Comparison of ENCODE assay signal across 19 mouse cellular contexts in the genomic region with DNA sequence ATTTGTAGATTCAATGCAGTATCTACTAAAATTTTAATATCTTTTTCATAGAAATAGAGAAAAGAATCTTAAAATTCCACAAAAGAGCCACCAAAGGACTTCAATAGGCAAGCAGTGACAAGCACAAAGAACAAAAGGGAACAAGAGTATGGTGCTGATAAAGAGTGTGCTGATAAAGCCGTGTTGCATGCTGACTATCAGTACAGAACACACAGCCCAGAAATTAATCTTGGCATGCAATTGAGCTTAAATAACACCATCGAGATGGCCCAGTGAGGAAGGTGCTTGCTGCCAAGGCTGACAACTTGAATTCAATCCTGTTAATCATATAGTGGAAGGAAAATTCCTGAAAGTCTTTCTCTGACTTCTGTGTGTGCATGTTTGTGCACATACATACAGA. TPM values are rescaled to one million over a fixed set of nuclear protein-coding genes. Genes with fewer than 3 reads are reported as not detected.
DNase-seq lines count a peak whose midpoint lies in the region; ATAC-seq and TF ChIP-seq lines count a peak whose summit lies in the region.
"Had no signal": no experiment of that assay in that cellular context is flagged by ENCODE, and none has a peak within 500 bp of the region (broad histone marks: within the 10 kb centered on the region; RNA-seq: fewer than 3 reads in every experiment).

No protein-coding gene starts in this region.

- H3K9me3 ChIP-seq in megakaryocyte, embryonic 14.5 days = no peaks in the 10 kb centered on the region
- H3K9me3 ChIP-seq: embryonic facial prominence, embryonic 12.5 days; kidney, embryonic 15.5 days; limb, embryonic 13.5 days; midbrain, embryonic 12.5 days had no signal

- no peaks in the 10 kb centered on the region for H3K79me2 ChIP-seq in heart, adult 2 months (replicated peaks; ENCODE audit: control insufficient read depth, insufficient read depth, low read length)
- H3K79me2 ChIP-seq in liver, adult 2 months (ENCODE audit: control insufficient read depth, insufficient read depth, low read length) = no peaks in the 10 kb centered on the region

- 16% methylated on average over 2 of the region's 2 CpGs for WGBS in heart, adult 2 months
- WGBS in liver, adult 2 months = 26% methylated on average over 2 of the region's 2 CpGs

- H3K4me3 ChIP-seq in heart, adult 2 months = no peak overlapping the region
- H3K4me3 ChIP-seq in megakaryocyte, embryonic 14.5 days (replicated peaks) = peak overlapping the region; percentile 67
- no peak overlapping the region for H3K4me3 ChIP-seq in liver, adult 2 months (ENCODE audit: insufficient read depth, low read depth, low read length)
- H3K4me3 ChIP-seq: embryonic facial prominence, embryonic 12.5 days; kidney, embryonic 15.5 days; layer of hippocampus, adult 2 months; left cerebral cortex, adult 2 months; limb, embryonic 13.5 days; midbrain, embryonic 12.5 days had no signal

- intact Hi-C loops in heart, adult 2 months (cut with DNase I) = no loop called here

- H3K27ac ChIP-seq in heart, adult 2 months = no peak overlapping the region
- H3K27ac ChIP-seq in liver, adult 2 months (replicated peaks; ENCODE audit: insufficient read depth, low read depth, low read length) = no peak overlapping the region
- H3K27ac ChIP-seq: embryonic facial prominence, embryonic 12.5 days; kidney, embryonic 15.5 days; layer of hippocampus, adult 2 months; left cerebral cortex, adult 2 months; limb, embryonic 13.5 days; midbrain, embryonic 12.5 days had no signal

- no peaks in the 10 kb centered on the region for H3K27me3 ChIP-seq in heart, adult 2 months (ENCODE audit: control insufficient read depth, insufficient read depth, low read length)
- no peaks in the 10 kb centered on the region for H3K27me3 ChIP-seq in megakaryocyte, embryonic 14.5 days (replicated peaks)
- no peaks in the 10 kb centered on the region for H3K27me3 ChIP-seq in liver, adult 2 months (ENCODE audit: control insufficient read depth, insufficient read depth, low read length)
- H3K27me3 ChIP-seq: embryonic facial prominence, embryonic 12.5 days; kidney, embryonic 15.5 days; limb, embryonic 13.5 days; midbrain, embryonic 12.5 days had no signal

- TF ChIP-seq EP300 in heart, adult 2 months (IDR thresholded peaks at IDR 0.05; ENCODE audit: insufficient read depth, low read depth, low read length) = no peak

- H3K4me1 ChIP-seq in heart, adult 2 months (ENCODE audit: control insufficient read depth, insufficient read depth, low read length) = no peaks in the 10 kb centered on the region
- peaks cover 44% of the 10 kb centered on the region for H3K4me1 ChIP-seq in megakaryocyte, embryonic 14.5 days
- H3K4me1 ChIP-seq in liver, adult 2 months (ENCODE audit: control insufficient read depth, insufficient read depth, low read length) = peaks cover 7% of the 10 kb centered on the region; the same call in 1 of the 2 replicates
- H3K4me1 ChIP-seq: embryonic facial prominence, embryonic 12.5 days; kidney, embryonic 15.5 days; limb, embryonic 13.5 days; midbrain, embryonic 12.5 days had no signal

- no peaks in the 10 kb centered on the region for H3K36me3 ChIP-seq in heart, adult 2 months (ENCODE audit: control insufficient read depth, insufficient read depth, low read length)
- peaks cover 51% of the 10 kb centered on the region for H3K36me3 ChIP-seq in megakaryocyte, embryonic 14.5 days (replicated peaks; ENCODE audit: low read length)
- H3K36me3 ChIP-seq in liver, adult 2 months (ENCODE audit: control insufficient read depth, insufficient read depth, low read length) = peaks cover 29% of the 10 kb centered on the region
- H3K36me3 ChIP-seq: embryonic facial prominence, embryonic 12.5 days had no signal

- no peak for ATAC-seq in megakaryocyte, adult 5-6 weeks (ENCODE audit: poor library complexity, severe bottlenecking)
- ATAC-seq in megakaryocyte-erythroid progenitor cell, adult 5-6 weeks (replicated peaks; ENCODE audit: low FRiP score, low TSS enrichment, poor library complexity, severe bottlenecking) = peak; percentile 96
- ATAC-seq: inflammation-experienced regulatory T-cells, adult 6 months had no signal

- no peak for TF ChIP-seq POLR2A in heart, adult 2 months (IDR thresholded peaks at IDR 0.05; ENCODE audit: insufficient read depth, low read depth, low read length)
- no peak for TF ChIP-seq POLR2A in liver, adult 2 months (IDR thresholded peaks at IDR 0.05; ENCODE audit: extremely low read depth, insufficient read depth, low read length)

- TF ChIP-seq CTCF in heart, adult 2 months (IDR thresholded peaks at IDR 0.05) = no peak
- no peak for TF ChIP-seq CTCF in liver, adult 2 months (IDR thresholded peaks at IDR 0.05; ENCODE audit: low read depth, low read length)

- H3K9ac ChIP-seq in heart, adult 2 months (ENCODE audit: low read depth, low read length) = no peak overlapping the region
- H3K9ac ChIP-seq in liver, adult 2 months (ENCODE audit: low read depth, low read length) = no peak overlapping the region
- H3K9ac ChIP-seq: embryonic facial prominence, embryonic 12.5 days; kidney, embryonic 15.5 days; limb, embryonic 13.5 days; midbrain, embryonic 12.5 days had no signal

- DNase-seq in heart, adult 11 months = peak; percentile 23
- DNase-seq in heart, adult 2 months = no peak
- peak; percentile 27 for DNase-seq in liver, adult 2 months (ENCODE audit: extremely low read depth, low read depth, low spot score)
- DNase-seq in right cerebral cortex, adult 2 months (ENCODE audit: low spot score in 2 of 2) = no peak
- no peak for DNase-seq in frontal cortex, postnatal 10 days (ENCODE audit: low spot score in 2 of 2)
- DNase-seq: adrenal gland, postnatal 10 days; gastrocnemius, postnatal 36 days; heart, postnatal 36 days; lung, postnatal 10 days had no signal

RNA-seq across cellular contexts. Expression of a gene that starts 50.8 kb away (rescaled TPM):
- 10 to 100 TPM; 15.4 to 17.0 TPM for total RNA-seq in heart, adult 2 months (2021)
- polyA plus RNA-seq in heart, adult 2 months (2012; rRNA removed) = 12.3 and 16.4 TPM in 2 replicates
- 46.0 and 53.5 TPM in 2 replicates for polyA plus RNA-seq in megakaryocyte, embryonic 14.5 days (2012; ENCODE audit: insufficient read depth, low replicate concordance)
- 73.5 and 82.3 TPM in 2 replicates for total RNA-seq in megakaryocyte, adult 5-6 weeks (2015)
- 33.0 and 35.3 TPM in 2 replicates for total RNA-seq in megakaryocyte, adult 5-6 weeks (2017)
- total RNA-seq in liver, adult 2 months (2014; rRNA removed) = 20.3 and 23.1 TPM in 2 replicates
- 46.4 and 49.0 TPM in 2 replicates for polyA plus RNA-seq in liver, adult 2 months (2012; rRNA removed)
- 37.8 and 39.4 TPM in 2 replicates for total RNA-seq in megakaryocyte-erythroid progenitor cell, adult 5-6 weeks (2014; fragmentation: Nextera tagmentation)
- 23.4 and 30.6 TPM in 2 replicates for total RNA-seq in megakaryocyte-erythroid progenitor cell, adult 5-6 weeks (2017)

Comparison
In these comparisons a context has a peak if more than half of its experiments do, and no peak if none do; other contexts are left out.
1. DNase-seq: peak in heart, adult 11 months (single experiment) and liver, adult 2 months (single experiment); none in heart, adult 2 months (0 of 2), right cerebral cortex, adult 2 months (0 of 2) and frontal cortex, postnatal 10 days (0 of 2).